Mouse (Mus musculus): ENCODE measurements at regions not wholly inside any gene's neighbourhood (a gene's known extent, or its start where the extent isn't known, plus 50 kb on each side); places are given as distances from the start of the nearest gene placed in this dataset.

GRCm38 (mm10) chr8:9152313-9152925 lies 462.1 kb upstream of the Arglu1 start:
- WGBS: 68% methylated on average over 20 of the region's 20 CpGs
- ATAC-seq: no peak

GRCm38 (mm10) chr8:9144362-9144761 lies 454.0 kb upstream of the Arglu1 start:
- peaks cover 2% of the 10 kb centered on the region; the same call in 1 of the 2 replicates for H3K4me1 ChIP-seq (ENCODE audit: control insufficient read depth, insufficient read depth, low read length)
- no peaks in the 10 kb centered on the region for H3K36me3 ChIP-seq (ENCODE audit: control insufficient read depth, insufficient read depth, low read length)
- H3K4me2 ChIP-seq (ENCODE audit: low read length): no peak overlapping the region
- DNase-seq (ENCODE audit: low spot score) (no peak), ATAC-seq (no peak)
- no peak overlapping the region for H3K9ac ChIP-seq (ENCODE audit: low read length)
- no peaks in the 10 kb centered on the region for H3K9me3 ChIP-seq (replicated peaks; ENCODE audit: control insufficient read depth, low read length)
- no peak overlapping the region for H3K27ac ChIP-seq (ENCODE audit: low read depth, low read length)
- 73% methylated on average over 3 of the region's 3 CpGs for WGBS
- H3K27me3 ChIP-seq (replicated peaks; ENCODE audit: control insufficient read depth, insufficient read depth, low read length): no peaks in the 10 kb centered on the region
- H3K4me3 ChIP-seq (ENCODE audit: low read depth, low read length): no peak overlapping the region

More at GRCm38 (mm10) chr8:9152313-9152925, 462.1 kb upstream of the Arglu1 start:
- no peak overlapping the region for H3K27ac ChIP-seq (ENCODE audit: low read depth, low read length)
- no peak overlapping the region for H3K9ac ChIP-seq (ENCODE audit: low read length)
- DNase-seq (ENCODE audit: low spot score): no peak
- H3K27me3 ChIP-seq (replicated peaks; ENCODE audit: control insufficient read depth, insufficient read depth, low read length): no peaks in the 10 kb centered on the region
- no peak overlapping the region for H3K4me2 ChIP-seq (ENCODE audit: low read length)
- no peaks in the 10 kb centered on the region for H3K9me3 ChIP-seq (replicated peaks; ENCODE audit: control insufficient read depth, low read length)
- H3K4me3 ChIP-seq (ENCODE audit: low read depth, low read length): no peak overlapping the region
- H3K4me1 ChIP-seq (ENCODE audit: control insufficient read depth, insufficient read depth, low read length): peaks cover 4% of the 10 kb centered on the region; the same call in 1 of the 2 replicates
- no peaks in the 10 kb centered on the region for H3K36me3 ChIP-seq (ENCODE audit: control insufficient read depth, insufficient read depth, low read length)

GRCm38 (mm10) chr8:9139781-9140180 lies 449.5 kb upstream of the Arglu1 start:
- Histone ChIP-seq H3K36me3 (ENCODE audit: control insufficient read depth, insufficient read depth, low read length) (no peaks in the 10 kb centered on the region), H3K4me2 (ENCODE audit: low read length) (no peak overlapping the region), H3K4me1 (ENCODE audit: control insufficient read depth, insufficient read depth, low read length) (peaks cover 2% of the 10 kb centered on the region; the same call in 1 of the 2 replicates), H3K4me3 (ENCODE audit: low read depth, low read length) (no peak overlapping the region), H3K27ac (ENCODE audit: low read depth, low read length) (no peak overlapping the region), H3K9me3 (replicated peaks; ENCODE audit: control insufficient read depth, low read length) (no peaks in the 10 kb centered on the region), H3K9ac (ENCODE audit: low read length) (no peak overlapping the region), H3K27me3 (replicated peaks; ENCODE audit: control insufficient read depth, insufficient read depth, low read length) (no peaks in the 10 kb centered on the region)
- 74% methylated on average over 3 of the region's 3 CpGs for WGBS
- DNase-seq (ENCODE audit: low spot score) (no peak), ATAC-seq (no peak)

GRCm38 (mm10) chr8:9139059-9139620 lies 448.8 kb upstream of the Arglu1 start:
- Histone ChIP-seq H3K4me2 (ENCODE audit: low read length) (no peak overlapping the region), H3K9me3 (replicated peaks; ENCODE audit: control insufficient read depth, low read length) (no peaks in the 10 kb centered on the region), H3K27ac (ENCODE audit: low read depth, low read length) (no peak overlapping the region), H3K4me1 (ENCODE audit: control insufficient read depth, insufficient read depth, low read length) (peaks cover 2% of the 10 kb centered on the region; the same call in 1 of the 2 replicates), H3K4me3 (ENCODE audit: low read depth, low read length) (no peak overlapping the region), H3K36me3 (ENCODE audit: control insufficient read depth, insufficient read depth, low read length) (no peaks in the 10 kb centered on the region), H3K9ac (ENCODE audit: low read length) (no peak overlapping the region), H3K27me3 (replicated peaks; ENCODE audit: control insufficient read depth, insufficient read depth, low read length) (no peaks in the 10 kb centered on the region)
- WGBS: 82% methylated on average over 3 of the region's 3 CpGs
- DNase-seq (ENCODE audit: low spot score) (no peak), ATAC-seq (no peak)

GRCm38 (mm10) chr8:9133758-9134157 lies 443.4 kb upstream of the Arglu1 start:
- no peaks in the 10 kb centered on the region for H3K9me3 ChIP-seq (replicated peaks; ENCODE audit: control insufficient read depth, low read length)
- no peaks in the 10 kb centered on the region for H3K4me1 ChIP-seq (ENCODE audit: control insufficient read depth, insufficient read depth, low read length)
- 75% methylated on average over 7 of the region's 7 CpGs for WGBS
- no peak overlapping the region for H3K27ac ChIP-seq (ENCODE audit: low read depth, low read length)
- no peak overlapping the region for H3K9ac ChIP-seq (ENCODE audit: low read length)
- DNase-seq (ENCODE audit: low spot score) (no peak), ATAC-seq (no peak)
- no peak overlapping the region for H3K4me3 ChIP-seq (ENCODE audit: low read depth, low read length)
- H3K4me2 ChIP-seq (ENCODE audit: low read length): no peak overlapping the region
- H3K36me3 ChIP-seq (ENCODE audit: control insufficient read depth, insufficient read depth, low read length): no peaks in the 10 kb centered on the region
- no peaks in the 10 kb centered on the region for H3K27me3 ChIP-seq (replicated peaks; ENCODE audit: control insufficient read depth, insufficient read depth, low read length)

GRCm38 (mm10) chr8:9132612-9133218 lies 442.4 kb upstream of the Arglu1 start:
- Histone ChIP-seq H3K4me1 (ENCODE audit: control insufficient read depth, insufficient read depth, low read length) (no peaks in the 10 kb centered on the region), H3K27me3 (replicated peaks; ENCODE audit: control insufficient read depth, insufficient read depth, low read length) (no peaks in the 10 kb centered on the region), H3K9me3 (replicated peaks; ENCODE audit: control insufficient read depth, low read length) (no peaks in the 10 kb centered on the region), H3K27ac (ENCODE audit: low read depth, low read length) (no peak overlapping the region; the same call in 1 of the 2 replicates), H3K4me2 (ENCODE audit: low read length) (no peak overlapping the region), H3K9ac (ENCODE audit: low read length) (no peak overlapping the region), H3K36me3 (ENCODE audit: control insufficient read depth, insufficient read depth, low read length) (no peaks in the 10 kb centered on the region), H3K4me3 (ENCODE audit: low read depth, low read length) (no peak overlapping the region)
- no peak; the same call in 1 of the 2 replicates for ATAC-seq
- peak; percentile 59 for DNase-seq (ENCODE audit: low spot score)
- WGBS: 68% methylated on average over 5 of the region's 5 CpGs

- H3K4me2 ChIP-seq (ENCODE audit: low read length): no peak overlapping the region
- DNase-seq (ENCODE audit: low spot score): no peak
- no peaks in the 10 kb centered on the region for H3K9me3 ChIP-seq (replicated peaks; ENCODE audit: control insufficient read depth, low read length)
- no peaks in the 10 kb centered on the region for H3K4me1 ChIP-seq (ENCODE audit: control insufficient read depth, insufficient read depth, low read length)
- no peak for ATAC-seq
- 88% methylated on average over 4 of the region's 4 CpGs for WGBS
- H3K9ac ChIP-seq (ENCODE audit: low read length): no peak overlapping the region
- H3K27ac ChIP-seq (ENCODE audit: low read depth, low read length): no peak overlapping the region
- H3K4me3 ChIP-seq (ENCODE audit: low read depth, low read length): no peak overlapping the region
- no peaks in the 10 kb centered on the region for H3K36me3 ChIP-seq (ENCODE audit: control insufficient read depth, insufficient read depth, low read length)
- no peaks in the 10 kb centered on the region for H3K27me3 ChIP-seq (replicated peaks; ENCODE audit: control insufficient read depth, insufficient read depth, low read length)
These were observed 440.9 kb upstream of the Arglu1 start for GRCm38 (mm10) chr8:9131249-9131648.

GRCm38 (mm10) chr8:9124503-9124902 lies 434.2 kb upstream of the Arglu1 start:
- H3K27ac ChIP-seq (ENCODE audit: low read depth, low read length): no peak overlapping the region
- H3K9me3 ChIP-seq (replicated peaks; ENCODE audit: control insufficient read depth, low read length): 0 out of 2 replicates have a peak, but pooled peaks cover 2% of the 10 kb centered on the region
- WGBS: 70% methylated on average over 4 of the region's 4 CpGs
- no peak overlapping the region for H3K4me2 ChIP-seq (ENCODE audit: low read length)
- peak; percentile 86 for DNase-seq (ENCODE audit: low spot score)
- no peak overlapping the region for H3K4me3 ChIP-seq (ENCODE audit: low read depth, low read length)
- no peaks in the 10 kb centered on the region for H3K36me3 ChIP-seq (ENCODE audit: control insufficient read depth, insufficient read depth, low read length)
- H3K9ac ChIP-seq (ENCODE audit: low read length): no peak overlapping the region
- ATAC-seq: peak; percentile 93
- H3K4me1 ChIP-seq (ENCODE audit: control insufficient read depth, insufficient read depth, low read length): no peaks in the 10 kb centered on the region
- no peaks in the 10 kb centered on the region for H3K27me3 ChIP-seq (replicated peaks; ENCODE audit: control insufficient read depth, insufficient read depth, low read length)

Measured in forebrain, embryonic 14.5 days (tissue).